Mouse (Mus musculus) cerebellum, postnatal 25 days (tissue): ENCODE data around the gene 4930447C04Rik.
A peak's percentile ranks its signal among the peaks of the same experiment; 100 is the strongest.

Source experiments
- DNase-seq, 2 experiments: peaks; one replicate each; pipeline ENCODE4 v3.0.0; 2021; ENCODE audit warnings: mixed read lengths in 2 of 2

The 4930447C04Rik gene

DNA sequence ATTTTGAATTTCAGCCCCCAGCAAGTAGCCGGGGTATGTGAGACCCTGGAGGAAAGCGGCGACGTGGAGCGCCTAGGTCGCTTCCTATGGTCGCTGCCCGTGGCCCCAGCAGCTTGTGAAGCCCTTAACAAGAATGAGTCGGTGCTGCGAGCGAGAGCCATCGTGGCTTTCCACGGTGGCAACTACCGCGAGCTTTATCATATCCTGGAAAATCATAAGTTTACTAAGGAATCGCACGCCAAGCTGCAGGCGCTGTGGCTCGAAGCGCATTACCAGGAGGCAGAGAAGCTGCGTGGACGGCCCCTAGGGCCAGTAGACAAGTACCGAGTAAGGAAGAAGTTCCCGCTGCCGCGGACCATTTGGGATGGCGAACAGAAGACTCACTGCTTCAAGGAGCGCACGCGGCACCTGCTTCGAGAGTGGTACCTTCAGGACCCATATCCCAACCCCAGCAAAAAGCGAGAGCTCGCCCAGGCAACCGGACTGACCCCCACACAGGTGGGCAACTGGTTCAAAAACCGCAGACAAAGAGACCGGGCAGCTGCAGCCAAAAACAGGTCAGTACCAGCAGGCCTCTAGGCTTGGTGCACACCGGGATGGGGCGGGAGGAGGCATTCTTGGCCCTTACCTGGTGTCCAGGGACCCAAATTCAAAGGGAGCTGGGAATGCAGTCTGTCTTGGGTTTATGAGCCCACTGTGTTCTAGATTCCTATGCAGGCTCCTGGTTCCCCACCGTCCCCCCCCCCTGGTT lies at the start of gene 4930447C04Rik:
4930447C04Rik (minus strand) TSS at position 704 of the 751 bp plus-strand sequence.
- DNase-seq = no peak

DNA sequence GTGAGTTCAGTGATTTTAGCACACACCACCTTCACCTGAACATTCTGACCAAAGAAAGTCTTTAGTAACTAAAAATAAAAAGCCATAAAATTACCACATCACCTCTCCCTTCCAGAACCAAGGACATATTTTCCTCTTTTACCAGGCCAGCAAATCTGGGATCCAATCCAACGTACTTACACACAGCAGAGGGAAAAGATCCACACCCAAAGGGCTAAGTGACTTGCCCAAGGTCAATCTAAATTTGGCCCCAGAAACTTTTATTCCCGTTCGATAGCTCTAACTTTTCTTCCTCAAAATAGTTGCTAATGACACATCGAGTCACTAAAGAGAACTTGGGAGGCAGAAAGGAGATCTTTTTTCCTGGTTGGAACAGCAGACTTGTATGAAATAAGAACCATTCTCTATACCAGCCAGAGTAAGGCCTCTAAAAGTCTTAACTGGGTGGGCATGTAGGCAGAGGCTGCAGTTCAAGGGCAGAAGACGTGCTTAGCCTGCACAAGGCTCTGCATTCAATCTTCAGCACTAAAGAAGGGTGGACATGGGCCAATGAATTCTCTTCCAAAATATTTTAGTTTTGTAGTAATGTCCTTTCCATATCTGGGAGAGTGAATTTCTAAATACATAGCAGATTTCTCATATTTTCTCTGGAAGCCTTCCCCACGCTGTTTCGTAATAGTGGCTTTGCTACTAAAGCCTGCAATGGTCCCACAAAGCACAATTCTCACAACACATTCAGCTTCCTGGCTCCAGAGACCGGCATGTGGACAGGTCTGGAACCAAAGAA lies 42.7 kb upstream of the 4930447C04Rik start:
- no peak for DNase-seq

DNA sequence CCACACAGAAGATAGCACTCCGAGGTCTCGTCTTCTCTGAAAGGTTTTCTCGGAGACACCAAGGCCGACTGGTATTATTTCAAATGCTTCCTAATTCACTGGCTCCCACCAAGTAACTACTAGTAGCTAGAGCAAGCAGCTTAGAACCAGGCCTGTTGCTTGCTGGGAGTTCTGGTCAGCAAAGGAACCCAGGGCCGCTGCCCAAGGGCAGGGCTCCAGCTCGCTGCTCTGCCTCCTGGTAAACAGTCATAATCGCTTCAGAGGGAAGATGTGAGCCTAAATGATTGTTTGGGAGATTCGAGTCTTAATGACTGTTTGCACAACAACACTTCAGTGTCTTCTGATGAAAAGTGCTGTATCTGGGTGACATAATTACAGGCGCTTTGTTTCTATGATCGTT lies 42.0 kb upstream of the 4930447C04Rik start:
- no peak for DNase-seq

DNA sequence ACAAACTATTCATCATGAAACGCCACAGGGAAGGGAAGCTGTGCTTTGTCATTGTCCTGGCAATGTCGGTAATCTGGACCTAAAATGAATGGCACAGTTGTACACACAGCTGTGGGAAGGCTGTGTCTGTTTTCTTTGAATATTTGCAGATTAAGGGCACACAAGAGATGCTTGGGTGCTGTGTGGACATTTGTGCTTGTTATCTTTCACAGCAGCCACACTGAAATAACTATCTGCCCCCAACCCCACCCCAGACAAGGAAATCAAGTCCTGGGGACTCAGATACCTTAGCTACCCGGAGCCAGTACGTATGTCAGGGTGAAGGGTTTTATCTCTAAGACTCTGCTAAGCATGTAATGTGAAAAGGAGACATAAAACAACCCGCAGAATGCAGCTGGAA lies 38.7 kb upstream of the 4930447C04Rik start:
- DNase-seq = no peak

DNA sequence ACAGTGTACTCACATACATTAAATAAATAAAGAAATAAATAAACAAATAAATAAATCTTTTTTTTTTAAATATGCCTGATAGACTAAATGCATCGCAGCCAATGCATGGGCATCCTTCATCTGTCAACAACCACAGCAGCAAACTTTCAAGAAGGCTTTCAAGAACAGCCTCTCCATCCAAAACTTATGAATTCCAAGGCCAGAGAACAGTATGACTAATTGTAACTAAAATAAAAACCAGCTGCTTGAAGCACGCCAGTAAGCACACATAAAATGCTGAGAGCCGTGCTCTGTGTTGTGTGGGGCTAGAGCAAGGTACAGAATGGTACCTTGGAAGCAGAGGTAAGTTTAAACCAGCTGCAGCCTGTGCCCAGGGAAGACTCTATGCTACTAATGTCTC lies 37.3 kb upstream of the 4930447C04Rik start:
- DNase-seq = no peak

DNA sequence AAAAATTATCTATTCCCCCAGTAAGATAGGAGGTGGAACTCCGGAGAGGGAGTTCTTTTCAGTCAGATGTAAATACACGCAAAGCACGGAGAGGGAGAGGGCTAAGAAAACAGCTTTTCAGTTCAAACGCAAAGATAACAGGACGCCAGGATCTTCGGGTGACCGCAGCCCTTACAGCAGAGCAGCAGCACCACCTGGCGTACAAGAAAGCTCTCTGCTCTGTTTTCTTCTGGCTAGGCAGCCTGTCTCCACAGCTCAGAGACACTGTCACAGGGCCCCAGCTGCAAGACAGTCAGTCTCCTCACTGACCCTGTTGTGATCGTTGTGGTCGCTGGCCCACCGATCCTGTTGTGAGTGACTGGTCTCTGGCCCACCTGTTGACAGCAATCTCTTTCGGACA lies 36.1 kb upstream of the 4930447C04Rik start:
- peak; percentile 66 to 79 for DNase-seq

DNA sequence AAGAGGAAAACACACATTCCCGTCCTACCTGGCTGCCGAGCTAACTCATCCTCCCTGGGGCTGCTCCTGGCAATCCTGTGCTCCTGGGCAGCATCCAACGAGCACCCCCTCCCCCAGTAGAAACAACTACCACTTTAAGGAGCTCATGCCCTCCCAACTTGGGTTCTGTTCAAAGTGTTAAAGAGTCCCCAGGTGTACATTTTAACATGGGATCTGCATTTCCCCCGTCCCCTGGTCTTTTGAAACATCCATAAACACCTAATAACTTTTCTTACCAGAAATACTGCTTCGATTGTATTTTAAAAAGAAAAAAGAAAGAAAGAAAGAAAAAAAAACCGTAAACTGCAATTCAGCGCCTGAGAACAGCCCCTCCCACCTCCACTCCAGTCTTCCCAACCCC lies 35.6 kb upstream of the 4930447C04Rik start:
- DNase-seq = no peak

DNA sequence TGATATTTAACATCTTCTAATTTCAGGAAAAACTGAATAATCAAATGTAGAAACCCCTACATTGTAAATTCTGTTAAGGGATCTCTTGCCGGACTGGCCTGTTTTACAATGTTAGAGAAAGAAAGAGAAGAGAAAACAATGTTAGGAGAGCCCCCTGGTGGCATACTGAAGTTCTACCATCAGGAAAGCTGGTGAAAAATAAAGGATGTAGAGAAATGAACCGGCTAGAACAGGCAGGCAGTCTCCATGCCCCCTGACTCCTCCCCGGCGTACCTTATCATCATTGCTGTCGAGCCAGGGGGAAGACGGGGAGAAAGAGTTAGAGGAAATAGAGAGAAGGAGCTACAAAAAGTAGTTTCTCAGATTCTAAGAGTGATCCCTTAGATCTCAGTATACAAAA lies 32.6 kb upstream of the 4930447C04Rik start:
- DNase-seq = peak; percentile 27 to 65

DNA sequence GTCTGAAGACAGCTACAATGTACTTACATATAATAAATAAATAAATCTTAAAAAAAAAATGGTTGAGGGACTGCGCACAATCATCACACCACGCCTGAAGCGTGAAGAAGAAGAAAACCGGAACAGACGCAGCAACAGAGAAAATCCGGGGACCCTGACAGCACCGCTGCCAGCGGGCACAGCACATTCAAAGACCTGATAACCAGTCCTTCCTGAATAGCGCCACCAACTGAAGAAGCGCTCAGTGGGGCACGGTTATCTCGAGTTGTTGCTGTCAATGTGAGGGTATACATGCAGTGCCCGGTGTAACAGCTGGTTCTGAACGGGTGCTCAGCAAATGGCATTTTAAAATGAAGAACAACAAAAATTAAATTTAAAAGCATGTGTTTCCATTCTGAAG lies 30.0 kb upstream of the 4930447C04Rik start:
- no peak for DNase-seq

DNA sequence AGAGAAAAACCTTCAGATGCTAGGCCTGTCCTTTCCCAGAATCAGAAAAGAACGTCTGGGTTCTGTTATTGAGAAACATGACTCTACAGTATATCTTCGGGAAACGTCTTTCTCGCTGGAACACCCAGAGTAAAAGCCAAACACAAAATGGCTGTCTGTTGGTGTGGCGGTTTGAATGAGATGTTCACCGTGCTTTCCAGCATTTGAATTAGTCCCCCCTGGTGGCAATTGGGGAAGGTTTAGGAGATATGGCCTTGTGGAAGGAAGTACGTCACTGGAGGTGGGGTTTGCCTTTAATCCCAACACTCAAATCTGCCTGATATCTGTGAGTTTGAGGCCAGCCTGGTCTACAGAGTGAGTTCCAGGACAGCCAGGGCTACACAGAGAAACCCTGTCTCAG lies 27.0 kb upstream of the 4930447C04Rik start:
- no peak for DNase-seq

DNA sequence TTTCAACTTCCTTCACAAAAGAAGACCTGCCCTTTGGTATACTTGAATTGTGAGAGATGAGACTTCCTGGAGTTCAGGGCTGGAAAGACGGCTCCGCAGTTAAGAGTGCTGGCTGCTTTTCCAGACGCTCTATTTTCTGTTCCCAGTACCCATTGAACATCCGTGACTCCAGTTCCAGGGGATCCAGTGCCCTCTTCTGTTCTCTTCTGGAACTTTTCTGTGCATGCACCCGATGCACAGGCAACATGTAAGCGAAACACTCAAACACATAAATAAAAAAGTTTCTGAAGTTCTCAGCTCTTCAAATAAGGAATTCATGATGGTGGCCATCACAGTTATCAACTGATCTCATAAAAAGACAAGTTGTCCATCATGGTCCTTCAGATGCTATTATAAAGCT lies 22.2 kb upstream of the 4930447C04Rik start:
- DNase-seq = no peak

DNA sequence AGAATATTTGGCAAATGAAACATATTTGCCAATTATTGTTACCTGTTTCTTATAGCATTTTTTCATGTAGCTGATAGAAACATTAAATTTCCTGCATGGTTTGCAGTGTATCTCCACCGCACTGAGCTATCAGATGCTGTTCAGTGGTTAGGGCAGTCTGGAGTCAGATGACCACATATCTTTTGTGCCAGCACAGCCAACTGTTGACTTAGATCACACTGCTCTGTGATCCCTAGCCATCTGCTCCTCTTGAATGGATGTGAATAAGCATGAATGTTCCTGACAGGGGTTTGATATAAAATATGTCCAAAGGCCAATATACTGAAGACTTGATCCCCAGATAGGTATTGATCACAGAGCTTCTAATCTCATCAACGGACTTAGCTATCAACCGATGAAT lies 17.9 kb upstream of the 4930447C04Rik start:
- no peak for DNase-seq

DNA sequence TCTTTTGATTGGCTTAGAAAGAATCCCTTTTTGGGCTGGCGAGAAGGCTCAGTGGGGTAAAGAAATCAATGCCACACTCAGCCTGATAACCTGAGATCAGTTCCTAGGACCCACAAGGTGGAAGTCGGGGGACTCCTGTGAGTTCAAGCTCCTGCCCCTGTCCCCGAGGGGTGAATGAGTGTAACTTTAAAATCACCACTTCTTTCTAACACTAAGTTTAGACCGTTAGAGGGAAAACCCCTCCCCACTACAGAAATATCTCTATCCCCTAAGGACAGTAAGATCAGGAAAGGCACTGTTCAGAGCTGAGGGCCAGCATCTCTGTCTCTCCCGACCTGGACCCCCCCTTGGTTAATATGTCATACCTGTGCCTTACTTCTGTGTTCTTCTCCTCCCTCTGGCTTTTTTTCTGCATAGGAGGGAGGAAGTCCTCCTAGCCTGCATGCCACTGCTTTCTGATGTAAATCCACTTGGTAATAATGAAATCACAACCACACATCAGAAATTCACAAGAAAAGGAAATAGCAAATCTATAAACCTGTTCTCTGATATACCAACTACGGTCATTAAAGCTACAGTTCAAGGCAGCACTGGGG lies 17.4 kb upstream of the 4930447C04Rik start:
- no peak for DNase-seq

DNA sequence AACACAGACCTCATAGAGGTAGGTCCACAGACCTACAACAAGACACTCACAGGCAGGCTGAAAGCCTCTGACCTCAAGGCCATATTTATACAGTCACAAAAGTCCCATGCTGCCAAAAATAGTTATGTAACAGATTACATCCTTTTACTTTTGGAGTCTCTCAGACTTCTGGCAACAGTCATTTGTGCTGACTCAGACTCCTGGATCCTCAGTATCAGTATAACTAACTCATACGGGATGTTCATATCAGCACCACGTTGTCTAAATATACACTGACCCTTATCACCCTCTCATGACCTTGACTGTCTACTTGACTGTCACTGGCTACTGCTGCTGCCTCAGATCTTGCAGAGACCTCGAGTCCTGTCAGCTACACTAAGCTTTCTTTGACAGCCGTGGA lies 14.3 kb upstream of the 4930447C04Rik start:
- DNase-seq = no peak

DNA sequence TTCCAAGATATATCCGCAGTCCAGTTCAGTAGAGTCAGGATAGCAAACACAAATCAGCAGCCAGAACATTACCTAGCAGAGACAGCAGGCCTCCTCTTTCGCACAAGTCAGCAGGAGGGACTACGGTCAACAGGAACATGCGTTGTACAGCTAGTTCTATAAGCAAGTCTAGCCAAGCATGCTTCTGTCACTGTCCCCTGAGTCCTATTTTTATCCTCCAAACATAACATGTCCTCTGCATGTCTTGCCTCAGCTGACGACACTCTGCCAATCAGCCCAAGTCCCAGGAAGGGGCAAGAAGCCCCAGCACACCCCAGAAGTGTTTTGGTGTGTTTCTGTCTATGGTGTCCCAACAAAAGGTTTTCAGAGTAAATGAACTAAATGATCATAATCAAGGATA lies 13.3 kb upstream of the 4930447C04Rik start:
- no peak for DNase-seq

DNA sequence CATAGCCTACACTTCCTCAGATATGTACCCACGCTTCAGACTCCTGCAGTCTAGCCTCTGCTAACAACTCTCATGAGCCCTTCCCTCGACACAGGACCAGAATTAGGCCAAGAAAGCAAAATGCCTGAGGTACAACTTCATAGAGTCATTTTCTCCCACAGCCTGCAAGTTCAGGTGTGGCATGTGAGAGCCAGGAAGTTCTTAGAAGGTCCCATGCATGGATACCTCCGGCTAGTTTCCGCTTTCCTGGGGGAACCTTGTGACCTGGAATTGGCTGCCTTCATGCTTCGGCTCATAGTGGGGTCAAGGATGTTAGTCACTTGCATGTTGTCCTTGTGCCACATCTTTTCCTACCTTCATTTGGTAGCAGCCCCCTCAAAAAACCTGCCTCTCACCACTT lies 12.5 kb upstream of the 4930447C04Rik start:
- no peak for DNase-seq

DNA sequence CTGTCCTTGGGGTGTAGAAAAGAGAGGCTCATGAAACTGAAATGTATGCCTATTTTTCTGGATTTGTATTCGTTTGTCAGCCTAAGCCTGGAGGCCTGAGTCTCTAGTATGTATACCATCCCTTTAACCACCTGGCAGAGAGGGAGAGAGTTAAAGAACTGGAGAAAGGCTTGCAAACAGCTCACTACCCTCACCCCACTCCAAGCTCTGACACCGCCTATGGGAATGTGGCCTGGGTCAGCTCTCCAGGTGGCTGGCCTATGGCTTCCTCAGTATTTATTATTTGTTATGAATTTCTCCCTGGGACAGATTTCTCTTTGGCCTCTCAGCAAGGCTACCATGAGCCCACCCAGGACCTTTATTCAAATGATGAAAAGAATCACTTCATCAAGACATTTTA lies 6.8 kb upstream of the 4930447C04Rik start:
- no peak for DNase-seq

DNA sequence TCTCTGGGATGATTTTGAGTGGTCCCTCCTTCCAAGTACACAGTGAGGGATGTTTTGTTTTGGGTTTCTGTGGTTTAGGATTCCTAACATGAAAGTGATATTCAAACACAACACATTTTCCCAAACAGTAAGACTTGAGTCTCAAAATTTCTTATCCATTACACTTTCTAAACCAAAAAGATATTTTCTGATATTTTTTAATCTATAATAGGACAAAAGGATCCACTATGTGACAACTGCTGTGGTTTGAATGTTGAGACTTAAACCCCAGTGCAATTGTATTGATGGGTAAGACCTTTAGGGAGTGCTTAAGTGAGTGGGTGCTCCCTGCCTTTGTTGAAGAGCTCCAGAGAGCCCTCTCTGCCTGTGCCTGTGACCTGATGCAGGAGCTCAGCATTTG lies 6.2 kb upstream of the 4930447C04Rik start:
- no peak for DNase-seq

DNA sequence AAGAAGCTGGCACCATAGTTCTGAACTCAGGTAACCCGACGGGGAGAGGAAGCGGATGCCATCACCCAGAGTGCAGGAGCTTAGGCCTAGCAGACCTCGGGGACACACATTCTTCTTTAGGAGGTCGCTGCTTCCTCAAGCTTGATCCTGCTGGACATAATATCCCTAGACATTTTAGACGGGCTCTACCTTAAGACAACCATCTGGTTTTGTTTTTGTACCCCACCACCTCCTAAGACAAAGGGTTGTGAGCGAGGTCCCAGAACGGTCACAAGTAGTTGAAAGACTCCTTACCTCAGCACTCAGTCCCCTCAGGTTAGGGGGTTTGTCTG lies 5.5 kb upstream of the 4930447C04Rik start:
- no peak for DNase-seq

DNA sequence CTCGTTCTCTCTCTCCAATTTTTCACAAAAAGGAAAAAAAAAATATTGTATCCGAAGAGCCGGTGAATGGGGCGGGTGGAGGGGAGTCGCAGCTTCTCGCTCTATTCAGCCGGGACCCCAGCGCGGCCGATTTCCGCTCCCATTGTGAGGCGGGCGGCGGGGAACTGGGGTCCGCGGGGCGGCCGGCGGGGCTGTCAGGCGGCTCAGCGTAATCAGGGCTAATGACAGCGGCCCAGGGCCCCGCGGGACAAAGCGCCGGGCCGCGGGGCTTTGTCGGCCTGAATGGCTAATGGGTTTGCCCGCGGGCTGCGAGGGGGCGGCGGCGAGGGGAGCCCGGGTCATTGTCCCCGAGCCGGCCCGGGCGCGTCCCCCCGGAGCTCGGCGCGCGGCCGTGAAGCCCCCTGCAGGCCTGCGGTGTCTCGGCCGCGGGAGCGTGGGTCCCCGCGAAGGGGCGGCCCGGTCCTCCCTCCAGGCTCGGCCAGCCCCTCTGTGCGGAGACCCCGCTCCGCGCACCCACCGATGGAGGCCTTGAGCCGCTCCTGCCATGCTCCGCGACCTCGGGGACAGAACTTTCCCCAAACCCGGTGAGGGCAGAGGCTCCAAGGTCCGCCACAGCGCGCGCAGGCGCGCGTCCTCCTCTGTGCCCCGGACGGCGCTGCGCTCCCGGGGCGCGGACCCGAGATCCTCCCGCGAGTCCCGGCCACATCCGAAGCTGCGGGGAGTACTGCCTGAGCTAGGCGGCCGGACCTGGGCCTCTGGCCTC lies 4.9 kb upstream of the 4930447C04Rik start:
- DNase-seq = no peak

DNA sequence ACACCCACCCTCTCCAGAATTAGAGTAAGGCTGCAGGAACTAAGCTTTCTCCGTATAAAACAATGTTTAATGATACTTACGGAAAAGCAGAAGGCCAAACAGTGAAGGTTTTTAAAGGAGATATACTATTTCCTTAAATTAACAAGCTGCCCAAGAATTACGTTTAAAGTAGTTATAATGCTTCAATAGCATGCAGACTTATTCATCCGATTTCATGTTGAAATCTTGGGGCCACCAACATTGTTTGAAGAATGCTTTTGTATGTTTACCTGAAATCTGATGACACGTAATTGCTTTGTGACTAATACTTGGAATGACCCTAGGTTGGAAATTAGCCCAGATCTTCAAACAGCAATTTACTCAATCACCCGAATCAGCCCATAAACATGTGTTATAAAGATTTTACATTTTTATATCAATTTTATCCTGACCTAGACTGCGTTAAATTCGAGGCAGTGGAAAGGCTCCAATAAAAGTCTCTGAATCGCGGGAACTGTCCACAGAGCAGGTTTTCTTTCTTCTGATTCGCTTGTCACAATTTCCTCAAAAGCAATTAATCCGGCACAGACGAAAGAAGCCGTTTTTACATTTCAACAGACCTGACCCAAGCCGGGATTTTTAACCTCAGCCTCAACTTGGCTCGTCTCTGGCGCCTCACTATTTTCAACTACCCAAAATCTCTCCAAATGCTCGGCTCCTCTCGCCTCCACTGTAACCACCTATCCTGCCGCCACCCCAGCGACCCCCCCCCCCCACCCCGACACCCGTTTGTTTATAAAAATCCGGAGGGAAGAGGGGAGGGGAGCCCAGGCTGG lies 4.0 kb upstream of the 4930447C04Rik start:
- no peak for DNase-seq

DNA sequence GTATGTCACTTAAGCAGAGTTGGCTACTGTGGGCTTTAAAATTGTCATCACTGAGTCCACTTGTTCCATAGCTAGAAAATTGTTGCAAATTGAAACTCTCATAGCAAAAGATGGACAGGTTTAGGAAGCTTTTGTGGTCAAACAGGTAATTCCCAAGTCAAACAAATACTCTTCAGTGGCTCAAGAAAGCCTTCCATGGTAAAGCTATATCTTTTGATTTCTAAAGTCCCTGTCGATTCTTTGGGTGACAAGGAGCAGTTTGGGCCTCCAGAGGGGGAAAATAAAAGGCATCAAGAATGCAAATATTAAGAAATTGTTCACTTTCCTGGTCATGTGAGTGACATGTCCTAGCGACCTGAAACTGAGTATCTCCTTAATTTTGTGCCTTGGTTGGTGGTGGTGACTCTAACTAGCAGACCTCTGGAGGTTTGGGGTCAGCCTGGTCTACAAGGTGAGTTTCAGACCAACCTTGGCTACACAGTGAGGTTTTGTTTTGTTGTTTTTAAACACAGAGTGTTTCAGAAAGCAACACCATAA lies 3.1 kb upstream of the 4930447C04Rik start:
- DNase-seq = no peak
